Mouse (Mus musculus) intestine, postnatal 0 days (tissue): ENCODE measurements around the gene Slc35c1. TPM values are rescaled to one million over a fixed set of nuclear protein-coding genes. Genes with fewer than 3 reads are reported as not detected.

Experiments used
- ATAC-seq: fragments of 200-750 bp; cut with Nextera tagmentation; 2 replicates; pipeline ENCODE4 v1.8.0; 2017; ENCODE audit warnings: mild to moderate bottlenecking, moderate TSS enrichment, moderate library complexity
- H3K27ac ChIP-seq: fragments of 300-500 bp; sonication (generic); 2 replicates; pipeline ENCODE4 v1.5.1; 2014; ENCODE audit warnings: mild to moderate bottlenecking, low read depth, low read length, moderate library complexity
- H3K27me3 ChIP-seq: fragments of 300-500 bp; sonication (generic); replicated peaks from 2 replicates; pipeline ENCODE4 v1.6.1; 2014; ENCODE audit warnings: low read length, mixed read lengths; ENCODE audit not compliant: control insufficient read depth, insufficient read depth
- H3K36me3 ChIP-seq: fragments of 300-500 bp; sonication (generic); 2 replicates; pipeline ENCODE4 v1.6.1; 2014; ENCODE audit warnings: mild to moderate bottlenecking, moderate library complexity; ENCODE audit not compliant: control insufficient read depth, insufficient read depth
- H3K4me1 ChIP-seq: fragments of 300-500 bp; sonication (generic); replicated peaks from 2 replicates; pipeline ENCODE4 v1.6.1; 2014; ENCODE audit warnings: antibody characterized with exemption, low read length, mixed read lengths; ENCODE audit not compliant: control insufficient read depth, insufficient read depth
- H3K4me2 ChIP-seq: fragments of 300-500 bp; sonication (generic); replicated peaks from 2 replicates; pipeline ENCODE4 v1.6.1; 2014; ENCODE audit warnings: low read depth, mild to moderate bottlenecking, moderate library complexity
- H3K4me3 ChIP-seq: fragments of 300-500 bp; sonication (generic); 2 replicates; pipeline ENCODE4 v1.5.1; 2014; ENCODE audit warnings: low read depth, low read length
- H3K9ac ChIP-seq: fragments of 300-500 bp; sonication (generic); 2 replicates; pipeline ENCODE4 v1.6.1; 2014; ENCODE audit warnings: mild to moderate bottlenecking, low read depth, low read length
- H3K9me3 ChIP-seq: fragments of 300-500 bp; sonication (generic); 2 replicates; pipeline ENCODE4 v1.6.1; 2016; ENCODE audit warnings: mixed run types; ENCODE audit not compliant: control insufficient read depth
- CTCF ChIP-seq: sonication (generic); IDR thresholded peaks from 2 replicates; pipeline ENCODE4 v1.5.1; 2016; ENCODE audit warnings: low read depth, mild to moderate bottlenecking, control low read depth, antibody characterized with exemption, moderate library complexity
- WGBS: fragments of 180-500 bp; shearing (Covaris S2); extraction: QIAGEN DNeasy Blood & Tissue Kit; methylation state at CpG from one replicate; pipeline ENCODE4 v1.1.7; 2014; 5-methylcytosine and 5-hydroxymethylcytosine counted together
- polyA plus RNA-seq: library from polyadenylated mRNA; unstranded; fragments of >200 nt; fragmentation: Nextera tagmentation; extraction: Ambion mirVana; gene quantifications from 2 replicates; pipeline ENCODE4 v1.2.1, GENCODE M21; 2015

Gene Slc35c1
- polyA plus RNA-seq, 1 experiment from 2014 or later, result 59.2 TPM

DNA sequence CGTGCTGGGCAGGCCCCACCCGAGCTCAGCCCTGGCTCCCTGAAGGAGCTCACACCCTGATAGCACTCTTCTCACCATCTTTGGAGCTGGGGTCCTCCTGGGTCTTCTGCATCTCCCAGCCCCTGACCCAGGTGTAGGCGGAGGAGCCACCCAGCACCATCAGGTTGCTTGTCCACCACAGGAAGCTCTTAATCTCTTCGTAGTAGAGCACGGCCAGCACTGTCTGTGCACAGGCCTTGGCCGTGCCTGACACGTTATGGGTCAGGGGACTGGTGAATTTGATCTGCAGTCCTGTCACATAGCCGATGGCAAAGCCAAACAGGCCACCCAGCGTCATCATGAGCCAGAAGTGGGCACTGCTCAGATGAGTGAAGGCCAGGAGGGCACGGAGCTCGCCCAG, 6.2 kb downstream of the Slc35c1 start:
- WGBS, result 88% methylated on average over 11 of the region's 11 CpGs
- no peak overlapping the region for H3K27ac ChIP-seq
- H3K4me3 ChIP-seq, result no peak overlapping the region
- H3K9ac ChIP-seq, result no peak overlapping the region
- H3K4me2 ChIP-seq, result no peak overlapping the region
- peaks cover 28% of the 10 kb centered on the region for H3K36me3 ChIP-seq
- no peak for TF ChIP-seq CTCF
- H3K27me3 ChIP-seq, result no peaks in the 10 kb centered on the region
- H3K9me3 ChIP-seq, result no peaks in the 10 kb centered on the region
- H3K4me1 ChIP-seq, result peaks cover 16% of the 10 kb centered on the region; the same call in 1 of the 2 replicates
- no peak for ATAC-seq

GRCm38 (mm10) chr2:92451126-92451525, 9.2 kb downstream of the Slc35c1 start:
- H3K4me2 ChIP-seq, result no peak overlapping the region
- H3K4me3 ChIP-seq, result no peak overlapping the region
- no peaks in the 10 kb centered on the region for H3K4me1 ChIP-seq
- H3K36me3 ChIP-seq, result peaks cover 28% of the 10 kb centered on the region
- no peak overlapping the region for H3K9ac ChIP-seq
- WGBS, result 74% methylated on average over 3 of the region's 3 CpGs
- no peaks in the 10 kb centered on the region for H3K27me3 ChIP-seq
- no peak for TF ChIP-seq CTCF
- H3K27ac ChIP-seq, result no peak overlapping the region
- H3K9me3 ChIP-seq, result no peaks in the 10 kb centered on the region
- ATAC-seq, result no peak

GRCm38 (mm10) chr2:92447121-92447740, 13.1 kb downstream of the Slc35c1 start:
- 68% methylated on average over 7 of the region's 7 CpGs for WGBS
- Histone ChIP-seq H3K36me3 (0 out of 2 replicates have a peak, but pooled peaks cover 2% of the 10 kb centered on the region), H3K4me2 (no peak overlapping the region), H3K27ac (no peak overlapping the region), H3K9me3 (no peaks in the 10 kb centered on the region), H3K4me1 (no peaks in the 10 kb centered on the region), H3K9ac (no peak overlapping the region), H3K4me3 (no peak overlapping the region), H3K27me3 (no peaks in the 10 kb centered on the region)
- TF ChIP-seq CTCF, result peak; percentile 55
- no peak for ATAC-seq

- 63% methylated on average over 8 of the region's 8 CpGs for WGBS
- H3K4me3 ChIP-seq, result no peak overlapping the region
- ATAC-seq, result peak; percentile 64
Measured at GRCm38 (mm10) chr2:92446656-92447055, 13.7 kb downstream of the Slc35c1 start.

GRCm38 (mm10) chr2:92445890-92446289, 14.4 kb downstream of the Slc35c1 start:
- no peaks in the 10 kb centered on the region for H3K36me3 ChIP-seq
- H3K9me3 ChIP-seq, result no peaks in the 10 kb centered on the region
- no peak overlapping the region for H3K4me2 ChIP-seq
- peak; percentile 77 for ATAC-seq
- H3K27ac ChIP-seq, result peak overlapping the region; percentile 57
- H3K4me1 ChIP-seq, result no peaks in the 10 kb centered on the region
- H3K4me3 ChIP-seq, result no peak overlapping the region
- 33% methylated on average over 9 of the region's 9 CpGs for WGBS
- no peak overlapping the region for H3K9ac ChIP-seq
- no peak for TF ChIP-seq CTCF
- H3K27me3 ChIP-seq, result no peaks in the 10 kb centered on the region

More at GRCm38 (mm10) chr2:92446656-92447055, 13.7 kb downstream of the Slc35c1 start:
- no peak overlapping the region for H3K9ac ChIP-seq
- H3K4me2 ChIP-seq, result no peak overlapping the region
- H3K9me3 ChIP-seq, result no peaks in the 10 kb centered on the region
- no peaks in the 10 kb centered on the region for H3K27me3 ChIP-seq
- H3K27ac ChIP-seq, result peak overlapping the region; percentile 57; the same call in 1 of the 2 replicates
- H3K36me3 ChIP-seq, result no peaks in the 10 kb centered on the region
- TF ChIP-seq CTCF, result no peak
- no peaks in the 10 kb centered on the region for H3K4me1 ChIP-seq

DNA sequence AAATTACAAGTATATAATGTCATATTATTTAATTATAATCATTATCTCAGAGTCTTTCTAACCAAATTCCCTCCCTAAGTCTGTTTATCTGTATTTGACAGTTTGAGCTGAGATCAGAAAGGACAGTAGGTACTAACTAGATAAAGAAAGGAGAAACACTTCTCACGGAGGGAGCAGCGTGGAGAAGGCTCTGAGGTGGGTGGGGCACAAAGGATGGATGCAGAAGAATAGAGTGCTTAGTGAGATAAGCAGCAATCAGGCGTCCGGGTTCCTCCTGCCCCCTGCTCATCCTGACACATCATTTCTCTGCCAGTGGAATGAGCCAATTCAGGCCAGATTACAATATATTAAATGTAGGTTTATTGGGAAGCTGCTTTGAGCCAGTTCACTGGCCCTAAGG, 16.0 kb downstream of the Slc35c1 start:
- H3K9ac ChIP-seq, result no peak overlapping the region
- no peaks in the 10 kb centered on the region for H3K9me3 ChIP-seq
- no peaks in the 10 kb centered on the region for H3K36me3 ChIP-seq
- 28% methylated on average over 4 of the region's 4 CpGs for WGBS
- H3K4me1 ChIP-seq, result no peaks in the 10 kb centered on the region
- no peak overlapping the region for H3K4me3 ChIP-seq
- H3K27me3 ChIP-seq, result no peaks in the 10 kb centered on the region
- H3K4me2 ChIP-seq, result no peak overlapping the region
- no peak for TF ChIP-seq CTCF
- no peak overlapping the region for H3K27ac ChIP-seq
- ATAC-seq, result no peak
